Mouse (Mus musculus): Measurements from ENCODE around the gene Slamf9. TPM values are rescaled to one million over a fixed set of nuclear protein-coding genes. Genes with fewer than 3 reads are reported as not detected.

Slamf9 gene
- total and polyA plus RNA-seq, 3 experiments: 28.3 to 32.6 (median 30.9) TPM

DNA sequence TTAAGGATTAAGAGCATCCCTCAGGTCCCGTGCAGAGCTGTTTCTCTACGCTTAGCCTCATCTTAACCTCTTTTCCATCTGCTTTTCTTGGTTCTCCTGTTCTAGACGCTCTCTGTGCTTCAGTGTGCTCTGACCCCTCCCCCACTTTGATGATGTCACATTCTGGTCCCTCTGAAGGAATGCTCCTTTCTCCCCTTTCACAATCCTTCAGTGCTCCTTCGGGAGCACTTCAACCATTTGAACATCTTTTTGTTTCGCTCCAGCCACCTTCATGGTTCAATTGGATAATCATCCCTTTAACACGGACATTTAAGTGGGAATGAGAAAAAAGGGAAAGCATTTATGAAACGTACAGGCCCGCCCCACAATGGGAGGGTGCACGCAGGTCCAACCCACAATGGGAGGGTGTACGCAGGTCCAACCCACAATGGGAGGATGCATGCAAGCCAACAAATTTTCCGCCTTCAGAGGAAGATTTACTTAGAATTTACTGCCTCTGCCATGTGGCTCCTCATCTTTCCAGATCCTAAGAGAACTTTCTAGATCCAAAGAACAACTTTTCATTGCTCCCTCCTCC is 6.8 kb upstream of the Slamf9 start:
- DNase-seq (ENCODE audit: extremely low read depth): peak; percentile 55
- Histone ChIP-seq H3K27ac (ENCODE audit: insufficient read depth, low read depth) (no peak overlapping the region), H3K9ac (ENCODE audit: insufficient read depth, low read depth) (no peak overlapping the region), H3K27me3 (replicated peaks) (peaks cover 2% of the 10 kb centered on the region), H3K9me3 (replicated peaks; ENCODE audit: low read length) (peaks cover 3% of the 10 kb centered on the region), H3K4me3 (replicated peaks in 1 of 3; ENCODE audit: low read depth in 2 of 3, low read length in 2 of 3, poor library complexity in 1 of 3) (peak overlapping the region; percentile 28 to 41 (median 41)), H3K36me3 (replicated peaks in 1 of 2; ENCODE audit: control insufficient read depth in 1 of 2, insufficient read depth in 1 of 2, low read length in 1 of 2) (no peaks in the 10 kb centered on the region), H3K79me2 (replicated peaks; ENCODE audit: control insufficient read depth, extremely low read depth, insufficient read depth, poor library complexity, severe bottlenecking) (no peaks in the 10 kb centered on the region), H3K4me1 (ENCODE audit: control insufficient read depth in 1 of 2, insufficient read depth in 2 of 2) (peaks cover 3 to 9% of the 10 kb centered on the region in 2 experiments), H3K4me2 (ENCODE audit: insufficient read depth, low read depth, poor library complexity, severe bottlenecking) (peak overlapping the region; percentile 39)
- in situ Hi-C loops (cut with MboI; ENCODE audit: low pct_ligation_motif_present, low pct_unique_long_range_greater_than_20kb, low sequenced_read_pairs): no loop called here
- dilution Hi-C loops (cut with MboI; ENCODE audit: extremely low pct_ligation_motif_present, extremely low pct_unique_long_range_greater_than_20kb, low sequenced_read_pairs): no loop called here
- TF ChIP-seq JUND (conservative IDR thresholded peaks at IDR 0.05; ENCODE audit: low read depth, low read length) (peak; percentile 42), MAX (IDR thresholded peaks at IDR 0.05; ENCODE audit: low read length) (0 out of 2 replicates have a peak, but pooled peaks have one; percentile 7), BHLHE40 (IDR thresholded peaks at IDR 0.05; ENCODE audit: low read depth, low read length) (0 out of 2 replicates have a peak, but pooled peaks have one; percentile 13), ZKSCAN1 (IDR thresholded peaks at IDR 0.05; ENCODE audit: borderline replicate concordance, low read depth, low read length) (no peak), JUN (IDR thresholded peaks at IDR 0.05; ENCODE audit: insufficient read depth, low read depth, low read length) (0 out of 2 replicates have a peak, but pooled peaks have one; percentile 41), POLR2A (IDR thresholded peaks at IDR 0.05; ENCODE audit: low read depth, low read length) (peak; percentile 36; the same call in 1 of the 2 replicates), NRF1 (IDR thresholded peaks at IDR 0.05; ENCODE audit: low read depth, low read length) (peak; percentile 23; the same call in 1 of the 2 replicates), CHD2 (IDR thresholded peaks at IDR 0.05; ENCODE audit: low read length) (peak; percentile 64; the same call in 1 of the 2 replicates), EP300 (IDR thresholded peaks at IDR 0.05; ENCODE audit: low read length) (no peak), MAZ (IDR thresholded peaks at IDR 0.05; ENCODE audit: low read depth, low read length) (0 out of 2 replicates have a peak, but pooled peaks have one; percentile 37), SMC3 (IDR thresholded peaks at IDR 0.05; ENCODE audit: low read depth, low read length) (no peak), IRF4 (IDR thresholded peaks at IDR 0.05; ENCODE audit: low read depth, low read length) (no peak)

DNA sequence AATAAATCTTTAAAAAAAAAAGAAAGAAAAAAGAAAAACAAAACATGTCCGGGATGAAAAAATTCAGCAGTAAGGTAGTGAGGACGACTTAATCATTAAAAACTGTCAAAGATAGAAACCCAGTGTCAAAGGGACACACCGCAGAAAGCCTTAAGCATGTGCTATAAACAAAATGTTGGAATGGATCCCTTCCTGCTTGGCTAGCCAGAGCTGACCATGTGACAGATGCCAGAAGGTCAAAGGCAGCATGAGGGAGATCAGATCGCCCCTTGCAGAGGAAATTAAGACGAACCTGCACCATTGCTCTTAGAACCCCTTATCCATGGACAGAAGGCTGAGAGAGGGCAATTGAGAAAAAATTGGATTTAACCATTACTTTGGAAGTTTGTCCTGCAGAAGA is 5.8 kb upstream of the Slamf9 start:
- Histone ChIP-seq H3K9me3 (replicated peaks; ENCODE audit: low read length) (peaks cover 4% of the 10 kb centered on the region), H3K4me1 (ENCODE audit: control insufficient read depth in 1 of 2, insufficient read depth in 2 of 2) (peaks cover 5 to 15% of the 10 kb centered on the region in 2 experiments), H3K27me3 (replicated peaks) (peaks cover 2% of the 10 kb centered on the region), H3K36me3 (replicated peaks in 1 of 2; ENCODE audit: control insufficient read depth in 1 of 2, insufficient read depth in 1 of 2, low read length in 1 of 2) (no peaks in the 10 kb centered on the region), H3K27ac (ENCODE audit: insufficient read depth, low read depth) (no peak overlapping the region), H3K4me3 (replicated peaks in 1 of 3; ENCODE audit: low read depth in 2 of 3, low read length in 2 of 3, poor library complexity in 1 of 3) (no peak overlapping the region), H3K79me2 (replicated peaks; ENCODE audit: control insufficient read depth, extremely low read depth, insufficient read depth, poor library complexity, severe bottlenecking) (no peaks in the 10 kb centered on the region), H3K4me2 (ENCODE audit: insufficient read depth, low read depth, poor library complexity, severe bottlenecking) (no peak overlapping the region), H3K9ac (ENCODE audit: insufficient read depth, low read depth) (no peak overlapping the region)
- in situ Hi-C loops (cut with MboI; ENCODE audit: low pct_ligation_motif_present, low pct_unique_long_range_greater_than_20kb, low sequenced_read_pairs): no loop called here
- DNase-seq (ENCODE audit: extremely low read depth): no peak
- TF ChIP-seq ZKSCAN1 (IDR thresholded peaks at IDR 0.05; ENCODE audit: borderline replicate concordance, low read depth, low read length) (no peak), HCFC1 (IDR thresholded peaks at IDR 0.05; ENCODE audit: low read depth, low read length) (no peak), EP300 (IDR thresholded peaks at IDR 0.05; ENCODE audit: low read length) (no peak), ZNF384 (IDR thresholded peaks at IDR 0.05; ENCODE audit: low read depth, low read length) (no peak), KAT2A (IDR thresholded peaks at IDR 0.05; ENCODE audit: insufficient replicate concordance, low read length) (no peak)
- dilution Hi-C loops (cut with MboI; ENCODE audit: extremely low pct_ligation_motif_present, extremely low pct_unique_long_range_greater_than_20kb, low sequenced_read_pairs): no loop called here
